Mouse (Mus musculus) stomach, postnatal 0 days (tissue): Measurements from ENCODE around the gene Fbxl17. TPM values are rescaled to one million over a fixed set of nuclear protein-coding genes. Genes with fewer than 3 reads are reported as not detected.

Source experiments
- ATAC-seq: fragments of 200-750 bp; cut with Nextera tagmentation; 2 replicates; pipeline ENCODE4 v1.8.0; 2017; ENCODE audit not compliant: low FRiP score, low TSS enrichment
- DNase-seq: peaks from one replicate; pipeline ENCODE4 v3.0.0-alpha.2; 2016; ENCODE audit warnings: low spot score
- H3K27ac ChIP-seq: fragments of 300-500 bp; sonication (generic); replicated peaks from 2 replicates; pipeline ENCODE4 v1.5.1; 2014; ENCODE audit warnings: mild to moderate bottlenecking, control low read depth
- H3K27me3 ChIP-seq: fragments of 300-500 bp; sonication (generic); 2 replicates; pipeline ENCODE4 v1.6.1; 2014; ENCODE audit warnings: low read length; ENCODE audit not compliant: control insufficient read depth, insufficient read depth
- H3K36me3 ChIP-seq: fragments of 300-500 bp; sonication (generic); 2 replicates; pipeline ENCODE4 v1.6.1; 2014; ENCODE audit warnings: low read length, mixed read lengths; ENCODE audit not compliant: control insufficient read depth, insufficient read depth
- H3K4me1 ChIP-seq: fragments of 300-500 bp; sonication (generic); replicated peaks from 2 replicates; pipeline ENCODE4 v1.6.1; 2014; ENCODE audit warnings: antibody characterized with exemption; ENCODE audit not compliant: control insufficient read depth, insufficient read depth
- H3K4me2 ChIP-seq: fragments of 300-500 bp; sonication (generic); replicated peaks from 2 replicates; pipeline ENCODE4 v1.6.1; 2014; ENCODE audit warnings: low read depth, mild to moderate bottlenecking, control low read depth, moderate library complexity
- H3K4me3 ChIP-seq: fragments of 300-500 bp; sonication (generic); 2 replicates; pipeline ENCODE4 v1.5.1; 2014; ENCODE audit warnings: low read depth, low read length, control low read depth
- H3K9ac ChIP-seq: fragments of 300-500 bp; sonication (generic); 2 replicates; pipeline ENCODE4 v1.6.1; 2014; ENCODE audit warnings: mild to moderate bottlenecking, low read length, control low read depth, mixed read lengths
- H3K9me3 ChIP-seq: fragments of 300-500 bp; sonication (generic); 2 replicates; pipeline ENCODE4 v1.6.1; 2016; ENCODE audit warnings: low read length; ENCODE audit not compliant: control insufficient read depth
- CTCF ChIP-seq: IDR thresholded peaks from 2 replicates; pipeline ENCODE4 v1.5.1; 2016; ENCODE audit warnings: antibody characterized with exemption, low read depth, mild to moderate bottlenecking, moderate library complexity
- EP300 ChIP-seq: optimal IDR thresholded peaks from 2 replicates; pipeline ENCODE3; 2016; ENCODE audit warnings: antibody characterized with exemption
- WGBS: fragments of 180-500 bp; shearing (Covaris S2); extraction: QIAGEN DNeasy Blood & Tissue Kit; methylation state at CpG from one replicate; pipeline ENCODE4 v1.1.7; 2014; 5-methylcytosine and 5-hydroxymethylcytosine counted together
- polyA plus RNA-seq: library from polyadenylated mRNA; unstranded; fragments of >200 nt; fragmentation: Nextera tagmentation; extraction: Ambion mirVana; gene quantifications from 2 replicates; pipeline ENCODE4 v1.2.1, GENCODE M21; 2015

The Fbxl17 gene
- polyA plus RNA-seq, 1 experiment from 2014 or later = 3.6 TPM

GRCm38 (mm10) chr17:63467866-63468265 lies 32.0 kb downstream of the Fbxl17 start:
- H3K36me3 ChIP-seq = no peaks in the 10 kb centered on the region
- no peak overlapping the region for H3K27ac ChIP-seq
- no peak overlapping the region for H3K9ac ChIP-seq
- no peak overlapping the region for H3K4me2 ChIP-seq
- peak; percentile 60 for DNase-seq
- no peak overlapping the region for H3K4me3 ChIP-seq
- 6% methylated on average over 6 of the region's 6 CpGs for WGBS
- no peaks in the 10 kb centered on the region for H3K4me1 ChIP-seq
- no peaks in the 10 kb centered on the region for H3K9me3 ChIP-seq
- H3K27me3 ChIP-seq = no peaks in the 10 kb centered on the region
- TF ChIP-seq EP300 = no peak
- TF ChIP-seq CTCF = peak; percentile 94
- no peak for ATAC-seq

- WGBS = 70% methylated on average over 1 of the region's 1 CpGs
- DNase-seq = no peak
- Histone ChIP-seq H3K9me3 (no peaks in the 10 kb centered on the region), H3K36me3 (no peaks in the 10 kb centered on the region), H3K9ac (no peak overlapping the region), H3K27ac (no peak overlapping the region), H3K27me3 (no peaks in the 10 kb centered on the region), H3K4me1 (no peaks in the 10 kb centered on the region), H3K4me2 (no peak overlapping the region), H3K4me3 (no peak overlapping the region)
- no peak for TF ChIP-seq EP300
- no peak for TF ChIP-seq CTCF
- ATAC-seq = no peak
Measured at GRCm38 (mm10) chr17:63465239-63465638, 34.6 kb downstream of the Fbxl17 start.

GRCm38 (mm10) chr17:63462512-63462911 lies 37.3 kb downstream of the Fbxl17 start:
- Histone ChIP-seq H3K4me2 (no peak overlapping the region), H3K36me3 (no peaks in the 10 kb centered on the region; the same call in 1 of the 2 replicates), H3K27ac (no peak overlapping the region), H3K27me3 (no peaks in the 10 kb centered on the region), H3K4me3 (no peak overlapping the region), H3K4me1 (no peaks in the 10 kb centered on the region), H3K9ac (no peak overlapping the region), H3K9me3 (no peaks in the 10 kb centered on the region)
- no peak for TF ChIP-seq EP300
- TF ChIP-seq CTCF = no peak
- WGBS = 66% methylated on average over 7 of the region's 7 CpGs
- DNase-seq = no peak
- ATAC-seq = no peak

GRCm38 (mm10) chr17:63459712-63460495 lies 39.9 kb downstream of the Fbxl17 start:
- no peak overlapping the region for H3K27ac ChIP-seq
- 67% methylated on average over 9 of the region's 9 CpGs for WGBS
- ATAC-seq = no peak

GRCm38 (mm10) chr17:63458052-63458451 lies 41.8 kb downstream of the Fbxl17 start:
- no peak overlapping the region for H3K4me3 ChIP-seq
- H3K27ac ChIP-seq = no peak overlapping the region
- ATAC-seq (no peak), DNase-seq (no peak)
- H3K4me2 ChIP-seq = no peak overlapping the region
- no peak overlapping the region for H3K9ac ChIP-seq
- H3K9me3 ChIP-seq = no peaks in the 10 kb centered on the region
- no peaks in the 10 kb centered on the region; the same call in 1 of the 2 replicates for H3K36me3 ChIP-seq
- no peaks in the 10 kb centered on the region for H3K4me1 ChIP-seq
- no peak for TF ChIP-seq CTCF
- TF ChIP-seq EP300 = no peak
- H3K27me3 ChIP-seq = no peaks in the 10 kb centered on the region
- WGBS = 95% methylated on average over 3 of the region's 3 CpGs

More at GRCm38 (mm10) chr17:63459712-63460495, 39.9 kb downstream of the Fbxl17 start:
- Histone ChIP-seq H3K27me3 (no peaks in the 10 kb centered on the region), H3K9me3 (no peaks in the 10 kb centered on the region), H3K4me2 (no peak overlapping the region), H3K9ac (no peak overlapping the region), H3K4me1 (no peaks in the 10 kb centered on the region), H3K36me3 (no peaks in the 10 kb centered on the region; the same call in 1 of the 2 replicates), H3K4me3 (no peak overlapping the region)
- TF ChIP-seq CTCF (no peak), EP300 (no peak)
- no peak for DNase-seq

- WGBS = 40% methylated on average over 10 of the region's 10 CpGs
- Histone ChIP-seq H3K9ac (no peak overlapping the region), H3K4me1 (no peaks in the 10 kb centered on the region), H3K4me2 (no peak overlapping the region), H3K4me3 (no peak overlapping the region), H3K27me3 (no peaks in the 10 kb centered on the region), H3K36me3 (no peaks in the 10 kb centered on the region), H3K9me3 (no peaks in the 10 kb centered on the region), H3K27ac (no peak overlapping the region)
- TF ChIP-seq EP300 = no peak
- no peak for TF ChIP-seq CTCF
- ATAC-seq (no peak), DNase-seq (no peak)
Measured at GRCm38 (mm10) chr17:63451311-63452006, 48.4 kb downstream of the Fbxl17 start.
